Mouse (Mus musculus) adrenal gland, postnatal 25 days (tissue): Measurements from ENCODE around the gene Bcor. TPM values are rescaled to one million over a fixed set of nuclear protein-coding genes. Genes with fewer than 3 reads are reported as not detected.

Experiments
- DNase-seq: peaks from one replicate; pipeline ENCODE4 v3.0.0; 2021; ENCODE audit warnings: mixed read lengths
- total RNA-seq: library from RNA; stranded (reverse); gene quantifications from 2 replicates; pipeline ENCODE4 v1.2.3, GENCODE M21; 2021

Gene Bcor
- total RNA-seq, 1 experiment from 2014 or later = 22.7 TPM

DNA sequence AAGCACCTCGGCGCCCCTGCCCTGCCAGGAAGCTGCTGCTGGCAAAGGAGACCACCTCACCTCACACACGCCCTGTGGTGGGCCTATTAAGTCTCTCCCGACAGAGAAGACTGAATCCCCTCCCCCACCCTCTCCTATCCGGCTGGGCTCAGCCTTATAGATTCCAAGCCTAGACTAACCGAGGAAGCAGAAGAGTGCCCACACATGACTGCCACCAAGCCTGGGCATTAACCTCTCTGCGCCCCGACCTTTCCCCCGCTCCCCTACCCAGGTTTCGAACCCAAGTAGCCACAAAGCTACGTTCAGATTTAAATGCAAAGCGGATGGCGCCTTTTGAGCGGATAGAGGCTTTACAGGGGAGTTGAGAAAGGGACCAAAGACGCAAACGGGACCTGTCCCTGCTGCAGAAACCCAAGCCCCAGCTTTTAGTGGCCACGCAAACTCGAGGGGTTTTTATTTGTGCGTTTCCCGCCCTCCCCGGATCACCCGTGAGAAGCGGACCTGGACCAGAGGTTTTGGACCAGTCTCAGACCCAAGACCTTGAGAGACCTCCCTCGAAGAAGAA is 33.0 kb downstream of the Bcor start:
- no peak for DNase-seq

DNA sequence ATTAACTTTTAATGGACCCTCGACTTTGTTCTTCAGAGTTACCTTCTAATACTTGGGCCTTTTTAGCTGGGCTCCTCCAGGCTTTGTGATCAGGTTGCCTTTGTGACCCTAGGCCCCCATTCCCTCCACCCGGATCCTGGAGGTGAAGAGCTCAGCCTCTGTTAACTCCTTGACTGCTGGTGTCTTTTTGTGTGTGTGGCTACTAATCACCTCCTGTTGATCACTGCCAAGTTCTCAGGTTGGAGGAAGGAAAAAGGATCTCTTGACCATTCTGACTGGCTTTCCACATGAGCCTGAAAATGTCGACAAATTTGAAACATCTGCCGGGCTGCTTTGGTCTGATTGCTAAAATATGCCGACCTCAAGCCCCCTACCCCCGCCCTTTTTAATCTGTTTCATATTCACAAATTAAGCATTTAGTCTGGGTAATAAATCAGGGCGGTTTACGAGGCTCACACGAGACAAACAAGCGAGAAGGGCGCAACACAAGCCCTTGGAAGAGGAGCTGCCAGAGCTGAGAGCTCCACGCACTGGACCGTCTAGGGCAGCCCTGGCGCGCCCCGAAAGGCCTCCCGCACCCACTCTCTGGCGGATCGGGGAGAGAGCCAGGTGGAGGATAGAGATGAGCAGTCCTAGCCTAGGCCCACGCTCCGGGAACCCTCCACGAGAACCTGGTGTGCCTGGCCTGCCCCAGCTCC is 33.6 kb downstream of the Bcor start:
- no peak for DNase-seq

DNA sequence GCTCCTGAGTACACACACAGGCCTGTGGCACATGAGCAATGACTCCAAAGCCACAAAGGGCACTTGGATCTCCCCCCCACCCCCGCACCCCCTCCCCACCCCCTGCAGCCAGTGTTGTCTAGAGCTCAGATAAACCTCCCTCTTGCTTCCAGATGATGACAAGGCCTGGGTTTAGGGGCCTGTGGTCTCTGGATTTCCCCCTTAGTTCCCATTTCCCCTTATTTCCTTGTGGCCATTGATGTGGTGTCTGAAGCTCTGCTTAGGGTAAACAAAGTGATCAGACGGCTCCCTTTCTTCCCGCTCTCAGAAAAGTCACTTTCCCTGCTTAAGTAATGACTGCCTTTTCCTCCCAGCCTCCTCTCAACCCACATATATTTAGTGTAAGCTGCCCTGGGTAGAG is 35.6 kb downstream of the Bcor start:
- DNase-seq = no peak

- no peak for DNase-seq
These were observed 36.5 kb downstream of the Bcor start for GRCm38 (mm10) chrX:12123687-12124087.

- DNase-seq = no peak
These were observed 37.4 kb downstream of the Bcor start for GRCm38 (mm10) chrX:12122594-12123331.

DNA sequence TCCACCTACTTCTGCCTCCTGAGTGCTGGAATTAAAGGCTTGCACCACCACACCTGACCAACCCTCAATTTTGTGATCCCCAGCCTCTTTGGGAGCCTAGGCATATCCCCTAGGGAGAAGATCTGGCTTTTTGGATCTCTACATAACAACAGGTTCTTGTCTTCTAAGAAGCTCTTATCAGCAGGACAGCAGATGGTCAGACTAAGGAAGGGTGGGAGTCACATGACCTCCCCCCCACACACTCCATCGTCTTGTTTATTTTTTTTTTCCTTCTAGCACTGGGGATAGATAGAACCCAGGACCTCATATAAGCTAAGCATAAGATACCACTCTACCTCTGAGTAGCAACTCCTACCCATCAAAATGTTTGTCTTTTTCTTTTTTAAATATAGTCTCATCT is 40.7 kb downstream of the Bcor start:
- DNase-seq = no peak

DNA sequence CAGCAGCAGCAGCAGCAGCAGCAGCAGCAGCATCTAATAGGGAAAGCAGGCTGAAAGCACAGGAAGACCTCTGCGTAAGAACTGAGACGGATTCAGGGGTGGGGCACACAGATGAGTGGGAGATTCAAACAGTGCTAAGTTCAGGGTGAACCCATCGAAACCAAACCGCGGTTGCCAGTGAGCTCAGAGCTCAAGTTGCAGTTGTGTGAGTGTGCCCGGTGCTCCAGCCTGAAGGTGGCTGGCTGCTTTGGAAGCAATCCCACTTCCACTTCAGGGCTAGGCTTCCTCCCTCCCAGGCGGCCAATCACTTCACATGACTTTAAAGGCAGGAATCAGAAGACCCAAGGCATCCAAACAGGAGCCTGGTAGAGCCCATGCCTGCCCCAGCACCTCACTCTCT is 44.0 kb downstream of the Bcor start:
- DNase-seq = no peak

GRCm38 (mm10) chrX:12112166-12112565 is 48.0 kb downstream of the Bcor start:
- no peak for DNase-seq

DNA sequence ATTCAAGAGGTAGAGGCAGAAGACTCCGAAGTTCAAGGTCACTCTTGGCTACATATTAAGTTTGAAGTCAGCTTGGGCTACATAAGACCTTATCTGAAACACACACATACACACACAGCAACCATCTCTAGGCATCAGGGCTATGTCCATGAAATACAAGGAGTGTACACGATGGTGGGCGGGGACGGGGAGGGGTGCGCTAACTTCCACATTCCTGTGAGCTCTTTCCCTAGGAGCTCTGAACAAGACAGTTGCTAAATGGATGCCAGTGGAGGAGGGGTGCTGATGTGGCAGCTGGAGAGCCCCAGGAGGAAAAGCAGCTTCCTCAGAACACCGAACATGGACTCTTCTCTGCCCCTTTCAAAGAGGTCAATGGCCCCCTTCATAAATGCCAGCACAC is 49.6 kb downstream of the Bcor start:
- DNase-seq = no peak

DNA sequence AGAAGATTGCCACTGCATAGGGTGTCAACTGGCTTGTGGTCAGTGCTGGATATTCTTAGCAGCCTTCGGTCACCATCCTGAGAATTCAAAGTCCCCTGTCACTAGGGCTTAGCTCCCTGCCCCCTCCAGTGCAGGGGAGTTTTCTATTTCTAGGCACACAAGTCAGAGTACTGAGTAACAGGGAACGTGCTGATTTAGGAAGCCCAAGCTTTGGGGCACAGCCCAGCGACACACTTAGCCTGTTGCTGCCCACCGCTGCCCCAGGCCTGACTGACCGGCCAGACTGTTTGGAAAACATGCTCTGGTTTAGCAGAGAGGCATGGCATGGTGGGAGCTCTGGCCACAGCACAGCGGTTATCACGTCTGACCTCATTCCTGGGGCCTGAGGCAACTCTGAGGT is 54.8 kb downstream of the Bcor start:
- no peak for DNase-seq

DNA sequence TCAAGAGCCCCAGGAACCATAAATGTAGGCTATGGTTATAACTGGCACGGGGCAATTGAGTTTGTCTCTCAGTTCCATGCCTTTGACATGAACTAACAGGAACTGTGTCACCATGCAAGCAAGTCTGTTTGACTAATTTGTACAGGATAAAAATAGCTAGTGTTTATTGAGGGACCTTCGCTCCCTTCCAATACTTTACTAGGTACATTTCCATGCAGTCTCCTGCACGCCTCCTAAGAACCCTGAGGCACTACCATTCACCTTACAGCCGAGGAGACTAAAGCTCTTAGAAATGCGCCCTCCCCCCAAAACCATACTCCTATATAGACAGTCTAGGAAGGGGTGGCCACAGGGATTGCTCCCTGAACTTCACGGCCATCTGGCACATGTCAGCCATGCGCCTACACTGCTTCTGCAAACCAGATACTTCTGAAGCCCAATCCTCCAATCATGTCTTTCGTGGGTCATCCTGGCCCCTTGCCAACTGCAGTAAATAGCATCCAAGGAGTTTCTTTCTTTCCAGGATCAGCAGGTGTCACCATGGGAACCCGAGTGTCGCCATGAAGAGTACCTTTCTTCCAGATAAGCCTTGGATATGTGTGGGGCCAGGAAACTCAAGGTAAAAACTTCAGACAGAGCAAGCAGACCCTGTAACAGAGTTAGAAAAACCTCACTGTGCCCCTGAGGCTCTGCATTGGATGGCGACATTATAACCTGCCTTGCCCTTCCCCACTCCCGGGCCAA is 63.2 kb downstream of the Bcor start:
- no peak for DNase-seq

DNA sequence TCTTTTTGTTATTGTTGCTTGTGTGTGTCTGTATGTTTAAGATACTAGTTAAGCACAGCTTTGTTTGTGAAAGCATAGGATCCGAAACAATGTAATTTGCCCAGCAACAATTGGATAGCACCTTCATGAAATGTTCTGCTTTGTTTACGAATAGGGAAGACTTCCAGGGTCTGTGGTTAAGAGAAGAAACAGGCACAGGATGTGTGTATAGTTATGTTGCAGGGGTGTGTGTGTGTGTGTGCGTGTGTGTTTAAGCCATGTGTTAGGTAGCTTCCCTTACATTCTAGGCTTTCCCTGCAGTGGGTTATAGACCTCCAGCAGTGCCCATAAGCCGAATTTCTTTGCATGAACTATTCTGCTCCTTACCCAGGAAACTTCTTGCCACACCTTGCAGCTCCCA is 66.8 kb downstream of the Bcor start:
- DNase-seq = no peak

DNA sequence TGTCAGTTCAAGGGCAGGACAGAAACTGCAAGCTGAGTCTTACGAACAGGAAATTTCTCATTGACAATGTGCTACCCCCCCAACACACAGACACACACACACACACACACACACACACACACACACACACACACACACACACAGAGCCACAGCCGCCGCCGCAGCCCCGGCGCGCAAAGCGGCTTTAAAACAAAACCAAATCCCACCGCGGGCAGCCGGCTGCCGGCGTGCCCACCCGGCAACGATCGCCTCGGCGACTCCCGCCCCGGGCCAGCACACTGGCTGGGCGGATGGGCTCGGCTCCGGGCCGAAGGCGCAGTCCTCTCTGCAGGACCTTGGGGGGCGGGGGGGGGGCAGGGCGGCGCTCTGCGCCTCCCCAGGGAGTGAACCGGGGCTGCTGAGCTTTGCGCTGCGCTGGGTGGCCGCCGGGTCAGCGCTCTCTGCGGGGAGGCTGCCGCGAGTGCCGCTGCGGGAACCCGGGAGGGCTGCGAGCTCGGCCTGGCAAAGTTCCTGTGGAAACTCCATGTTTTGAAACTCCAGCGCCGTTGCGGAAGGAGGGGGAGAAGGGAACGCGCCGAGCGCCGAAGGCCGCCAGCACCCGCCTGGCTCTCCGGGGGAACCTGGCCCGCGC is 68.6 kb downstream of the Bcor start:
- peak; percentile 54 for DNase-seq

- peak; percentile 81 for DNase-seq
These were observed 69.2 kb downstream of the Bcor start for GRCm38 (mm10) chrX:12090871-12091404.

- DNase-seq = peak; percentile 44
These were observed 69.8 kb downstream of the Bcor start for GRCm38 (mm10) chrX:12090151-12090870.

GRCm38 (mm10) chrX:12089353-12090081 is 70.6 kb downstream of the Bcor start:
- DNase-seq = peak; percentile 80

- DNase-seq = no peak
These were observed 71.2 kb downstream of the Bcor start for GRCm38 (mm10) chrX:12089027-12089340.

DNA sequence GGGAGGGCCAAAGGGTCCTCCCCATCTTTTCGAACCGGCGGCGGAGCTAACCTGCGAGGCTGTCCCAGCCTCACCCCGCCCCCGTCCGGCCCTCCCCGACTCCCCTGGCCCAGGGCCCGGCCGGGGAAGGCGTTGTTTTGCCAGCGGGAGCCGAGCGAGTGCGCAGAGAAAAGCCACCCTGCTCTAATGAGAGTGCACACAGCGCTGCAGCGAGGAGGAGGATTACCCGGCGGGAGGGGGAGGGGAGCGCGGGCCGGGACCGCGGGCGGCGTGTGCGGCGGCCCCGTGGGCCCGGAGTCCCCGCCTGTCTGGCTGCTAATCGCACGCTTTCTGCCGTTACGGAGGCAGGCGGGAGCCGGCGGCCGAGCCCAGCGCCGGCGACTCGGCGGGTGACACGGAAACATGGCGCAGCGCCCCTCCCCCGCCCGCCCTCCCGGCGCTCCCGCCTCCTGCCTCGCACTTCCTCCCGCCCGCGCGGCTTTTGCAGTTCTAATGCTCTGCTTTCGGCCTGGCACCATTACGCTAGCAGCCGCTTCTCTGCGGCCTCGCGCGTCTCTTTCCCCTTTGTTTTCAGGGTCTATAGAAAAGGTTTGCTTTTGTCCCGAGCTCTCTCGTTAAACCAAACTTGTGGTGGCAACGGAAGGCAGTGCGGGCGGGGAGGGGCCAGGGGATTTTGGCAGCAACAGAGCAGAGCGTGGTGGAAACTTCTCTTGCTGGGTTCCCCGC is 71.7 kb downstream of the Bcor start:
- peak; percentile 79 for DNase-seq

DNA sequence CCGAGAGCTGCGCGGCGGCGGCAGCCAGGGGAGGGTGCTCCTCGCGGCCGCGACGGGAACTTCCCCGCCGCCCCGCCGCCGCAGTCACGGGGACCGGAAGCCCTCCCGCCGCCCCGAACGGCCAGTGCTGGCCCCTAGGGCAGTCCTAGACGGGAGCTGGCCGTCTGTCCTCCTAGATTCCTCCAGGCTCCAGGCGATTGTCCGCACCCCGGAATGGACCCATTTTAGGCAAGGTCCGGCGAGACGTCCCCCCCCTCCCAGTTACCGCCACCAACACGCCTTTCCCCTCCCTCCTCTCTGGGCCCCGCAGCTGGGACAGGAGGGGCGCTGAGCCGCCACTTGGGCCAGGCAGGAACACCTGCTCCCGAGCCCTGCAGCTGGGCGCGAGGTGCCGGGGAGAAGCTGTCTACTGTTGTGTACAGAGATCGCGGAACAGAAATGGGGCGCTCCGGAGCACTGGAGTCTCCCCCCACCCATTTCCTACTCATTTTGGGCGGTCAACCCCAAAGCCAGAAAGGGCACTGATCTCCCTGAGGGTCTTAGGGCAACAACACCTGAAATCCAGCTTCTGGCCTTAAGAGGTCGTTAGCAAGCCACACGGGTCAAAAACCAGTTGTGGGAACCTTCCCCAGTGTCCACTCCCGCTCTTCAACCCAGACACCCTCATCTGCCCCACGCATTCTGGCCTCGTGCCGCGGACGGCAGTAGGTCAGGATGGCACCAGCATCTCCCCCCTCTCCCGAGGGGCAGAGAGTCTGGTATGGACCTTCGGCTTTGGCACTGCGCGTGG is 72.4 kb downstream of the Bcor start:
- DNase-seq = peak; percentile 64
